In the genomic region with DNA sequence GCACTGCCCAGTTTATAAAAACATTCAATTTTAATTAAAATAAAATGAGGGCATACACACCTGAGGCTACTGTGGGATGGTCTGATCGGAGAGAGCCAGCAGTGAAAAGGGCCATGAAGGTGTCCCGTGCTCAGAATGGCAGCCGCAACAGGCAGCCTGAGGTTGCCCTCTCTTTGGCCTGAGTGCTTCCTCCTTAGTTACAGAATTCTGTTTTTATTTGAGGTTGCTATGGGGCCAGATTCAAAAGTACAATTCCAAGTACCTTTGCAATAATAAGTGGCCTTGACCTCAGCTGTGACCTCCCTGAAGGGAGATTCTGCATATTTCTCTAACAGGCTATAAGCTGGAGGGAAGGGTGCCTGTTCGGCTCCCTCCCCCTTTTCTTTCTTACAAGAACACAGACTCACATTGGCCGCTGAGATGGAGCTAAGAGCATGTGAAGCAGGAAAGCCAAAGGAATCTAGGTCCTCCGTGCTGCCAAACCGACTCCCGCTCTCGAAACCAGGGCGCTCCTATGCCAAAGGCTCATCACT, we compare ENCODE assay signal across 14 mouse cellular contexts. TPM values are rescaled to one million over a fixed set of nuclear protein-coding genes. Genes with fewer than 3 reads are reported as not detected.
DNase-seq lines count a peak whose midpoint lies in the region; ATAC-seq lines count a peak whose summit lies in the region.
"Had no signal": no experiment of that assay in that cellular context is flagged by ENCODE, and none has a peak within 500 bp of the region (broad histone marks: within the 10 kb centered on the region; RNA-seq: fewer than 3 reads in every experiment).

No protein-coding gene starts in this region.

- 46% methylated on average over 10 of the region's 10 CpGs for WGBS in forebrain, embryonic 16.5 days
- WGBS in forebrain, embryonic 10.5 days = 67% methylated on average over 10 of the region's 10 CpGs
- WGBS in neural tube, embryonic 13.5 days = 54% methylated on average over 10 of the region's 10 CpGs
- 37% methylated on average over 10 of the region's 10 CpGs for WGBS in lung, embryonic 16.5 days
- WGBS in neural tube, embryonic 15.5 days = 53% methylated on average over 10 of the region's 10 CpGs

- H3K27ac ChIP-seq in forebrain, embryonic 16.5 days (ENCODE audit: low read length) = no peak overlapping the region
- no peak overlapping the region for H3K27ac ChIP-seq in forebrain, embryonic 10.5 days
- no peak overlapping the region for H3K27ac ChIP-seq in neural tube, embryonic 13.5 days (replicated peaks)
- no peak overlapping the region for H3K27ac ChIP-seq in lung, embryonic 16.5 days (ENCODE audit: low read length)
- H3K27ac ChIP-seq in neural tube, embryonic 15.5 days (replicated peaks) = no peak overlapping the region

- H3K9me3 ChIP-seq in forebrain, embryonic 16.5 days (ENCODE audit: control insufficient read depth, low read length) = no peaks in the 10 kb centered on the region
- no peaks in the 10 kb centered on the region for H3K9me3 ChIP-seq in forebrain, embryonic 10.5 days
- no peaks in the 10 kb centered on the region for H3K9me3 ChIP-seq in neural tube, embryonic 13.5 days
- H3K9me3 ChIP-seq in lung, embryonic 16.5 days (ENCODE audit: control insufficient read depth, low read length) = no peaks in the 10 kb centered on the region
- no peaks in the 10 kb centered on the region for H3K9me3 ChIP-seq in neural tube, embryonic 15.5 days (replicated peaks)

- DNase-seq in forebrain, embryonic 10.5 days (ENCODE audit: extremely low spot score, low spot score) = no peak
- no peak for DNase-seq in neural tube, embryonic 10.5 days (ENCODE audit: extremely low spot score, low spot score)
- DNase-seq in left cerebral cortex, adult 18-20 months (ENCODE audit: low spot score in 2 of 2) = no peak
- DNase-seq in frontal cortex, postnatal 10 days (ENCODE audit: low spot score in 2 of 2) = no peak
- DNase-seq: adrenal gland, adult 8-10 months; heart, postnatal 10 days; kidney, adult 9 months; right cerebral cortex, postnatal 25 days; thymus, postnatal 4 days had no signal

- H3K4me2 ChIP-seq in forebrain, embryonic 16.5 days (ENCODE audit: low read length) = peak overlapping the region; percentile 0
- H3K4me2 ChIP-seq in neural tube, embryonic 13.5 days = peak overlapping the region; percentile 32
- H3K4me2 ChIP-seq in lung, embryonic 16.5 days (ENCODE audit: low read depth, low read length) = peak overlapping the region; percentile 12
- peak overlapping the region; percentile 44 for H3K4me2 ChIP-seq in neural tube, embryonic 15.5 days

- no peak for ATAC-seq in forebrain, embryonic 16.5 days
- ATAC-seq in neural tube, embryonic 13.5 days (ENCODE audit: low read depth) = no peak
- peak; percentile 54; the same call in 1 of the 2 replicates for ATAC-seq in lung, embryonic 16.5 days (ENCODE audit: low read depth)
- no peak for ATAC-seq in neural tube, embryonic 15.5 days (ENCODE audit: low FRiP score)
- ATAC-seq: Patski had no signal

- no peaks in the 10 kb centered on the region for H3K4me1 ChIP-seq in forebrain, embryonic 16.5 days (replicated peaks; ENCODE audit: control insufficient read depth, insufficient read depth, low read length)
- H3K4me1 ChIP-seq in forebrain, embryonic 10.5 days = peaks cover 28% of the 10 kb centered on the region
- H3K4me1 ChIP-seq in neural tube, embryonic 13.5 days (replicated peaks) = 0 out of 2 replicates have a peak, but pooled peaks cover 3% of the 10 kb centered on the region
- H3K4me1 ChIP-seq in lung, embryonic 16.5 days (replicated peaks; ENCODE audit: control insufficient read depth, insufficient read depth, low read length) = no peaks in the 10 kb centered on the region
- 0 out of 2 replicates have a peak, but pooled peaks cover 3% of the 10 kb centered on the region for H3K4me1 ChIP-seq in neural tube, embryonic 15.5 days

- H3K9ac ChIP-seq in forebrain, embryonic 16.5 days (replicated peaks; ENCODE audit: low read depth, low read length) = no peak overlapping the region
- no peak overlapping the region for H3K9ac ChIP-seq in neural tube, embryonic 13.5 days
- no peak overlapping the region for H3K9ac ChIP-seq in lung, embryonic 16.5 days (ENCODE audit: low read length)
- no peak overlapping the region for H3K9ac ChIP-seq in neural tube, embryonic 15.5 days (replicated peaks)

- no peaks in the 10 kb centered on the region for H3K36me3 ChIP-seq in forebrain, embryonic 16.5 days (ENCODE audit: control insufficient read depth, insufficient read depth)
- H3K36me3 ChIP-seq in forebrain, embryonic 10.5 days (replicated peaks) = no peaks in the 10 kb centered on the region
- no peaks in the 10 kb centered on the region for H3K36me3 ChIP-seq in neural tube, embryonic 13.5 days
- H3K36me3 ChIP-seq in lung, embryonic 16.5 days (ENCODE audit: control insufficient read depth, insufficient read depth, low read length) = no peaks in the 10 kb centered on the region
- H3K36me3 ChIP-seq in neural tube, embryonic 15.5 days = no peaks in the 10 kb centered on the region

- no peak overlapping the region for H3K4me3 ChIP-seq in forebrain, embryonic 16.5 days (replicated peaks; ENCODE audit: low read length)
- no peak overlapping the region for H3K4me3 ChIP-seq in forebrain, embryonic 10.5 days
- no peak overlapping the region for H3K4me3 ChIP-seq in neural tube, embryonic 13.5 days
- peak overlapping the region; percentile 5; the same call in 1 of the 2 replicates for H3K4me3 ChIP-seq in lung, embryonic 16.5 days (ENCODE audit: low read length)
- H3K4me3 ChIP-seq in neural tube, embryonic 15.5 days (replicated peaks) = no peak overlapping the region

- H3K27me3 ChIP-seq in forebrain, embryonic 16.5 days (replicated peaks; ENCODE audit: control insufficient read depth, insufficient read depth, low read length) = no peaks in the 10 kb centered on the region
- H3K27me3 ChIP-seq in forebrain, embryonic 10.5 days (ENCODE audit: poor library complexity, severe bottlenecking) = no peaks in the 10 kb centered on the region
- no peaks in the 10 kb centered on the region for H3K27me3 ChIP-seq in neural tube, embryonic 13.5 days
- no peaks in the 10 kb centered on the region for H3K27me3 ChIP-seq in lung, embryonic 16.5 days (ENCODE audit: control insufficient read depth, insufficient read depth, low read depth, low read length)
- no peaks in the 10 kb centered on the region for H3K27me3 ChIP-seq in neural tube, embryonic 15.5 days (replicated peaks)

RNA-seq across cellular contexts. Expression of gene Lat, which starts 17.9 kb away (rescaled TPM):
- 0.77 and 0.98 TPM in 2 replicates for polyA plus RNA-seq in forebrain, embryonic 16.5 days (2015; fragmentation: Nextera tagmentation; extraction: Ambion mirVana)
- 2.0 and 2.4 TPM in 2 replicates for polyA plus RNA-seq in forebrain, embryonic 10.5 days (2016; fragmentation: Nextera tagmentation; extraction: Ambion mirVana)
- polyA plus RNA-seq in neural tube, embryonic 13.5 days (2015; fragmentation: Nextera tagmentation; extraction: Ambion mirVana) = 1.2 and 1.5 TPM in 2 replicates
- polyA plus RNA-seq in lung, embryonic 16.5 days (2015; fragmentation: Nextera tagmentation; extraction: Ambion mirVana) = 4.5 and 10.9 TPM in 2 replicates
- 0.56 and 31.7 TPM in 2 replicates for polyA plus RNA-seq in neural tube, embryonic 15.5 days (2015; fragmentation: Nextera tagmentation; extraction: Ambion mirVana)
- 1 to 10 TPM; 1.5 to 1.7 TPM for total RNA-seq in left cerebral cortex, adult 18-20 months (2021)

RNA-seq across cellular contexts. Expression of gene Spns1, which starts 25.8 kb away (rescaled TPM):
- polyA plus RNA-seq in forebrain, embryonic 16.5 days (2015; fragmentation: Nextera tagmentation; extraction: Ambion mirVana) = 75.5 and 80.1 TPM in 2 replicates
- 64.7 and 68.6 TPM in 2 replicates for polyA plus RNA-seq in forebrain, embryonic 10.5 days (2016; fragmentation: Nextera tagmentation; extraction: Ambion mirVana)
- 68.5 and 73.0 TPM in 2 replicates for polyA plus RNA-seq in neural tube, embryonic 13.5 days (2015; fragmentation: Nextera tagmentation; extraction: Ambion mirVana)
- polyA plus RNA-seq in lung, embryonic 16.5 days (2015; fragmentation: Nextera tagmentation; extraction: Ambion mirVana) = 54.3 and 55.1 TPM in 2 replicates
- 82.4 and 92.7 TPM in 2 replicates for polyA plus RNA-seq in neural tube, embryonic 15.5 days (2015; fragmentation: Nextera tagmentation; extraction: Ambion mirVana)
- total RNA-seq in left cerebral cortex, adult 18-20 months (2021) = 10 to 100 TPM; 84.7 to 85.3 TPM

RNA-seq across cellular contexts. Expression of gene Nfatc2ip, which starts 45.1 kb away (rescaled TPM):
- 2.6 and 2.9 TPM in 2 replicates for polyA plus RNA-seq in forebrain, embryonic 16.5 days (2015; fragmentation: Nextera tagmentation; extraction: Ambion mirVana)
- 2.6 and 2.8 TPM in 2 replicates for polyA plus RNA-seq in forebrain, embryonic 10.5 days (2016; fragmentation: Nextera tagmentation; extraction: Ambion mirVana)
- polyA plus RNA-seq in neural tube, embryonic 13.5 days (2015; fragmentation: Nextera tagmentation; extraction: Ambion mirVana) = 3.1 and 3.5 TPM in 2 replicates
- polyA plus RNA-seq in lung, embryonic 16.5 days (2015; fragmentation: Nextera tagmentation; extraction: Ambion mirVana) = 2.3 and 2.4 TPM in 2 replicates
- polyA plus RNA-seq in neural tube, embryonic 15.5 days (2015; fragmentation: Nextera tagmentation; extraction: Ambion mirVana) = 2.4 and 2.8 TPM in 2 replicates
- total RNA-seq in left cerebral cortex, adult 18-20 months (2021) = 1 to 10 TPM; 4.5 to 5.8 TPM
